Mouse (Mus musculus) heart, adult 2 months (tissue): ENCODE data around the gene Mfsd13b. TPM values are rescaled to one million over a fixed set of nuclear protein-coding genes. Genes with fewer than 3 reads are reported as not detected.

Experiments
- DNase-seq, 2 experiments: peaks; one replicate each; pipeline ENCODE4 v3.0.0; 2021
- H3K27ac ChIP-seq: fragments of 200-600 bp; 2 replicates; pipeline ENCODE4 v1.8.1; 2022
- H3K27me3 ChIP-seq: fragments of 200-500 bp; 2 replicates; pipeline ENCODE4 v1.6.1; 2012; ENCODE audit warnings: mild to moderate bottlenecking, low read length, inconsistent platforms, mixed read lengths; ENCODE audit not compliant: control insufficient read depth, insufficient read depth
- H3K36me3 ChIP-seq: fragments of 200-500 bp; 2 replicates; pipeline ENCODE4 v1.6.1; 2012; ENCODE audit warnings: low read length, inconsistent platforms; ENCODE audit not compliant: control insufficient read depth, insufficient read depth
- H3K4me1 ChIP-seq: fragments of 200-500 bp; 2 replicates; pipeline ENCODE4 v1.6.1; 2011; ENCODE audit warnings: low read length; ENCODE audit not compliant: control insufficient read depth, insufficient read depth
- H3K4me3 ChIP-seq: fragments of 200-600 bp; 2 replicates; pipeline ENCODE4 v1.8.1; 2022
- H3K79me2 ChIP-seq: fragments of 200-500 bp; replicated peaks from 2 replicates; pipeline ENCODE4 v1.6.1; 2012; ENCODE audit warnings: mild to moderate bottlenecking, inconsistent platforms, low read length, moderate library complexity, mixed read lengths; ENCODE audit not compliant: control insufficient read depth, insufficient read depth
- H3K9ac ChIP-seq: fragments of 200-500 bp; 2 replicates; pipeline ENCODE4 v1.6.1; 2012; ENCODE audit warnings: low read depth, mild to moderate bottlenecking, control low read depth, inconsistent platforms, low read length, mixed read lengths
- CTCF ChIP-seq: fragments of 200-600 bp; IDR thresholded peaks from 2 replicates; pipeline ENCODE4 v1.8.1; 2022; ENCODE audit warnings: antibody characterized with exemption, mild to moderate bottlenecking, moderate library complexity
- EP300 ChIP-seq: fragments of 200-500 bp; IDR thresholded peaks from 2 replicates; pipeline ENCODE4 v1.6.1; 2011; ENCODE audit warnings: low read depth, low read length, control low read depth; ENCODE audit not compliant: insufficient read depth
- POLR2A ChIP-seq: fragments of 200-500 bp; IDR thresholded peaks from 2 replicates; pipeline ENCODE4 v1.6.1; 2011; ENCODE audit warnings: mild to moderate bottlenecking, low read depth, low read length, control low read depth; ENCODE audit not compliant: insufficient read depth
- WGBS: fragments of 180-500 bp; shearing (Covaris S2); methylation state at CpG from one replicate; pipeline ENCODE4 v1.1.7; 2018; 5-methylcytosine and 5-hydroxymethylcytosine counted together
- intact Hi-C: fragments of 180-260 bp; cut with DNase I; formaldehyde crosslinking; loops from one replicate; pipeline ENCODE4 v1.15.1; 2025
- polyA plus RNA-seq: library from polyadenylated mRNA; depleted of rRNA; stranded (reverse); fragments of >200 nt; gene quantifications from 2 replicates; pipeline ENCODE4 v1.2.3, GENCODE M21; 2012
- total RNA-seq, 2 experiments: library from RNA; stranded (reverse); gene quantifications; 2 replicates each; pipeline ENCODE4 v1.2.3; 2021

Gene Mfsd13b
- total and polyA plus RNA-seq, 3 experiments, result 0.47 TPM; not detected in 2

DNA sequence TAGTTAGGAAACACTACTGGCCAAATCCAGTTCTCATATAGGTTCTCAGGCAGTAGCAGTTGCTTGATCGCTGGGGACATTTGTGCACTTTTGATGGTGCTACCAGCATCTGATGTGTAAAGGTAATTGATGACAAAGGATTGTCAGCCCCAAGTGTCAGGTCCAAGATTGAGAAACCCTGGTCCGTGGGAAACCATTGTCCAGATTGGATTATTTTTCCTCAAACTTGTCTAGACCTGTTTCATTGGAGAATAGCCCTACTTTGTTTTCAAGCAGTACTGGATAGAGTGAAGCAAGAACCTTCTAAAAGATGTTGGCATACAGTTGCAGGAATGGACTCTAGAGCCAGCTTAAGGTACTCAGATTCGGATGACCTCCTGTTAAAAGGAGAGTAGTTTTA, 60.7 kb downstream of the Mfsd13b start:
- H3K4me3 ChIP-seq, result no peak overlapping the region
- peaks cover 30% of the 10 kb centered on the region for H3K36me3 ChIP-seq
- H3K4me1 ChIP-seq, result peaks cover 16% of the 10 kb centered on the region
- no peak overlapping the region for H3K9ac ChIP-seq
- intact Hi-C loops, result no loop called here
- no peak for TF ChIP-seq POLR2A
- TF ChIP-seq EP300, result no peak
- no peak for TF ChIP-seq CTCF
- DNase-seq, result no peak
- peaks cover 12% of the 10 kb centered on the region for H3K79me2 ChIP-seq
- H3K27ac ChIP-seq, result no peak overlapping the region; the same call in 1 of the 2 replicates
- H3K27me3 ChIP-seq, result no peaks in the 10 kb centered on the region
- 87% methylated on average over 3 of the region's 3 CpGs for WGBS

DNA sequence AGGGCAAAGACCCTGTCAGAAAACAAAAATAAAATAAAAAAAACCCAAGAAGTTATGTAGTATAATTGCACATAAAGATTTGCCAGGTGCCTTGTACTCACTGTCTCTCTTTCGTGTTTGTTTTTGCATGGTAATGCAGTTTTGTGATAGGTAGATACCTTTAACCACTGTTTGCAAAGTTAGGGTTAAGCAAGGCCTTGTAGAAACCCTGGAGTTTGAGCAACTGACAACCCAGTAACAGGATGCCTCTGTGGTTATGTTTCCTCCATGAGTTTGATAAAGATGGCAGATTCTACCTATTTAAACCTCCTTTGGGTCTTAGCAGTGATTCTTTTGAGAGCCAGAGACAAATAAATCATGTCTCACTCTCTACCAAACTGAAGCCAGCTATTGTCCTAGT, 61.2 kb downstream of the Mfsd13b start:
- Histone ChIP-seq H3K27ac (peak overlapping the region; percentile 77), H3K36me3 (peaks cover 32% of the 10 kb centered on the region), H3K9ac (no peak overlapping the region), H3K27me3 (no peaks in the 10 kb centered on the region), H3K4me1 (peaks cover 16% of the 10 kb centered on the region), H3K4me3 (no peak overlapping the region), H3K79me2 (peaks cover 11% of the 10 kb centered on the region)
- intact Hi-C loops, result no loop called here
- no peak for DNase-seq
- TF ChIP-seq POLR2A (no peak), EP300 (no peak), CTCF (no peak)
- 88% methylated on average over 1 of the region's 1 CpGs for WGBS

DNA sequence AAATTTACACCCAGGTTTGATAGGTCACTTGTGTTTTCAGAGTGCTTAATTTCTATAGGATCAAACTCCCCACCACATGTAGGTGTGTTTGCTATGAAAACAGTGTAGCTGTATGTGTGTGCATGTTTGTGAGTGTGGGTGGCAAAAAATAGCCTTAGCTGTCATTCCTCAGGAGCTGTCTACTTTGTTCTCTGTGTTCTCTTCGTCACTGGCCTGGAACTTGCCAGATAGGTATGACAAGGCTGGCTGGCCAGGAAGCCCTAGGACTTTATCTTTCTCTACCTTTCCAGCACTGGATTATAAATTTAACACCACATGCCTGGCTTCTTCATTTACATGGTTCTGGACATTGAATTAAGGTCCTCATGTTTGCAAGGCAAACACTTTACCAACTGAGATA, 61.9 kb downstream of the Mfsd13b start:
- intact Hi-C loops, result no loop called here
- H3K36me3 ChIP-seq, result peaks cover 34% of the 10 kb centered on the region
- no peak for TF ChIP-seq EP300
- no peak for TF ChIP-seq CTCF
- TF ChIP-seq POLR2A, result no peak
- DNase-seq, result peak in 1 of 2 experiments; percentile 53
- peaks cover 16% of the 10 kb centered on the region for H3K4me1 ChIP-seq
- H3K9ac ChIP-seq, result no peak overlapping the region
- no peak overlapping the region for H3K4me3 ChIP-seq
- peaks cover 11% of the 10 kb centered on the region for H3K79me2 ChIP-seq
- WGBS, result 42% methylated on average over 1 of the region's 1 CpGs
- H3K27ac ChIP-seq, result peak overlapping the region; percentile 77
- no peaks in the 10 kb centered on the region for H3K27me3 ChIP-seq

GRCm38 (mm10) chr7:121045671-121046453, 63.6 kb downstream of the Mfsd13b start:
- Histone ChIP-seq H3K27ac (peak overlapping the region; percentile 77), H3K4me3 (no peak overlapping the region), H3K36me3 (peaks cover 31% of the 10 kb centered on the region), H3K9ac (no peak overlapping the region), H3K27me3 (no peaks in the 10 kb centered on the region), H3K79me2 (peaks cover 8% of the 10 kb centered on the region), H3K4me1 (peaks cover 13% of the 10 kb centered on the region)
- intact Hi-C loops, result no loop called here
- DNase-seq, result no peak
- TF ChIP-seq EP300 (no peak), CTCF (no peak), POLR2A (no peak)
- 63% methylated on average over 6 of the region's 6 CpGs for WGBS

GRCm38 (mm10) chr7:121047624-121048023, 65.3 kb downstream of the Mfsd13b start:
- peaks cover 4% of the 10 kb centered on the region for H3K79me2 ChIP-seq
- no peak overlapping the region for H3K4me3 ChIP-seq
- WGBS, result 83% methylated on average over 2 of the region's 2 CpGs
- DNase-seq, result no peak
- no peaks in the 10 kb centered on the region for H3K27me3 ChIP-seq
- peaks cover 9% of the 10 kb centered on the region for H3K4me1 ChIP-seq
- H3K27ac ChIP-seq, result no peak overlapping the region
- H3K36me3 ChIP-seq, result peaks cover 35% of the 10 kb centered on the region
- intact Hi-C loops, result no loop called here
- H3K9ac ChIP-seq, result no peak overlapping the region
- TF ChIP-seq EP300, result no peak
- no peak for TF ChIP-seq POLR2A
- no peak for TF ChIP-seq CTCF

DNA sequence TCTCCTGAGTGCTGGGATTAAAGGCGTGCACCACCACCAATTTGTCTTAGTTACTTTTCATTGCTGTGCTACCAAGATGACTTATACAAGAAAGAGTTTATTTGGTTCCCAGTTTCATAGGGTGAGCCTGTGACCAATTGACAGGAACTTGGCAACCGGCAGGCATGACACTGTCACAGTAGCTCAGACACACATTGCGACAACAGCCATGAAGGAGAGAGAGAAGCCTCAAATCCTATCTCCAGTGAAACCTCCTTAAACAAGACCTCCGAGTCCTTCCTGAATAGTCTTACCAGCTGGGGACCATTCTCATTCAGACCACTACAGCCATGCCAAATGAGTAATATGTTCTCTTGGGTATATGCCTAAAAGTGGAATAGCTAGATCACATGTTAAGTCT, 70.8 kb downstream of the Mfsd13b start:
- no peak for TF ChIP-seq POLR2A
- TF ChIP-seq EP300, result no peak
- TF ChIP-seq CTCF, result no peak
- no peak for DNase-seq
- Histone ChIP-seq H3K9ac (no peak overlapping the region), H3K79me2 (peaks cover 2% of the 10 kb centered on the region), H3K4me3 (no peak overlapping the region), H3K27ac (no peak overlapping the region), H3K27me3 (no peaks in the 10 kb centered on the region), H3K4me1 (no peaks in the 10 kb centered on the region), H3K36me3 (peaks cover 11% of the 10 kb centered on the region)
- 68% methylated on average over 4 of the region's 4 CpGs for WGBS
- intact Hi-C loops, result no loop called here
